Mouse (Mus musculus): ENCODE measurements around the gene Cnot1.

- no peak for TF ChIP-seq TAL1 (IDR thresholded peaks at IDR 0.05; ENCODE audit: low read length)
- no peak for TF ChIP-seq GATA1 (IDR thresholded peaks at IDR 0.05; ENCODE audit: low read length)
These were observed 10.9 kb upstream of the Cnot1 start for GRCm38 (mm10) chr8:95818211-95818610.

Data from erythroblast, embryonic 14.5 days (primary cell).